Mouse (Mus musculus): ENCODE measurements at regions not wholly inside any gene's neighbourhood (a gene's known extent, or its start where the extent isn't known, plus 50 kb on each side); places are given as distances from the start of the nearest gene placed in this dataset.

DNA sequence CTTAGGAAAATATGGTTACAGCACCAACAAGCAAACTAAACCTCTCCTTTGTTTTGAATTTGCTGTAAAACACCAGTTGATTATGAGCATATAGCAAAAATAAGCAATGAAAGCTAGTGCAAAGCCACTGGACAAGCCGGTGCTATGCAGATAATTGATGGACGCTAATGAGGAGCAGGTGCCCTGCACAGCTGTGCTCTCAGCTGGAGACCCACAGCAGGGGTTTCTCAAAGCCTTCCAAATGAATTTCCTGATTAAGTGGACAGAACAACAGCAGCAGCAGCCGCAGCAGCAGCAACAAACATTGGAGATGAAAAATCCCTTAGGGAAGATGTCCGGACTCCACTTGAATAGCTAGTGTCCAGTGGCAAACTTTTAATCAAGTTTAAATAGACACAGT is 109.2 kb downstream of the Alg10b start:
- H3K4me1 ChIP-seq (ENCODE audit: control insufficient read depth, insufficient read depth, low read length) = no peaks in the 10 kb centered on the region

GRCm38 (mm10) chr15:90333766-90334165 is 109.7 kb downstream of the Alg10b start:
- no peaks in the 10 kb centered on the region for H3K4me1 ChIP-seq (ENCODE audit: control insufficient read depth, insufficient read depth, low read length)
- no peak overlapping the region for H3K4me3 ChIP-seq (ENCODE audit: insufficient read depth, low read length)
- no peak for TF ChIP-seq POLR2A (IDR thresholded peaks at IDR 0.05; ENCODE audit: extremely low read depth, insufficient read depth, low read length)
- TF ChIP-seq CTCF (IDR thresholded peaks at IDR 0.05; ENCODE audit: extremely low read depth, insufficient read depth, low read length) = no peak
- H3K27ac ChIP-seq (ENCODE audit: insufficient read depth, low read length) = no peak overlapping the region

More for the DNA sequence above, 109.2 kb downstream of the Alg10b start:
- no peak overlapping the region for H3K27ac ChIP-seq (ENCODE audit: insufficient read depth, low read length)
- no peak overlapping the region for H3K4me3 ChIP-seq (ENCODE audit: insufficient read depth, low read length)
- TF ChIP-seq POLR2A (IDR thresholded peaks at IDR 0.05; ENCODE audit: extremely low read depth, insufficient read depth, low read length) = no peak
- TF ChIP-seq CTCF (IDR thresholded peaks at IDR 0.05; ENCODE audit: extremely low read depth, insufficient read depth, low read length) = no peak

DNA sequence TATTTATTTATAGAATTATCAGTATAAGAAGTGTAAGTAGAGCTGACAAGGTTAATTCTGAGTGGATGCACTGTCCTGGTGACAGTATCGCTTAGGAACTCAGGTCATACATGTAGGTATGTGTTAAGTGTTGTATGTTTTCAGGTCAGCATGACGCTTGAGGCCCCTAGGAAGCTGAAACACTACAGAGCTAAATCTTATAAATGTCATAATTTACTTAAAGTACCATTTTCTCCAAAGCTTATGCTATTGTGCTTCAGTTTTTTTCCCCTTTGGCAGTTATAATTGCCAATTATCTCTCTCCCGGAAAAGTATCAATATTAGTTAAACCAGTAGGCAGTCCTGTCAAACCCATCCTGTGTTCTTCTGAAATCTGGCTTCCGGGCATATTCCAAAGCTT is 110.3 kb downstream of the Alg10b start:
- Histone ChIP-seq H3K4me1 (ENCODE audit: control insufficient read depth, insufficient read depth, low read length) (no peaks in the 10 kb centered on the region), H3K27ac (ENCODE audit: insufficient read depth, low read length) (no peak overlapping the region), H3K4me3 (ENCODE audit: insufficient read depth, low read length) (no peak overlapping the region)
- no peak for TF ChIP-seq POLR2A (IDR thresholded peaks at IDR 0.05; ENCODE audit: extremely low read depth, insufficient read depth, low read length)
- TF ChIP-seq CTCF (IDR thresholded peaks at IDR 0.05; ENCODE audit: extremely low read depth, insufficient read depth, low read length) = no peak

DNA sequence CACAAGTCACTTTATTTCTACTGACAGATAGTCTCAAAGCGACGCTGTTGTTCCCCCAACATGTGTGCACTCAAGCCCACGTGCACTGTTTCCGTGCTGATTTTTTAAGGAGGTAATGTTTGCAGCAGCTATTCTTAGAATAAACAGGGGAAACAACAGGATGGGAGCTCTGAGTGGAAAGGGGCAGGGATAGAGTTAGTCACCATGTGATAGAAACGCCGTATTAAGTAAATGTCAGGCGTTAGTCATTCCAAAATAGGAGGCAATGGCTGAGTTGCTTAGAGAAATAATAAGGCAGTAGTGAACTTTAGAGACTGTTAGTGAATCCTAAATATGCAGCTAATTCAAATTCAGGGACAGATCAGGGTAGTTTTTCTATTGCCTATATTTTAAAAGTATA is 111.4 kb downstream of the Alg10b start:
- H3K4me1 ChIP-seq (ENCODE audit: control insufficient read depth, insufficient read depth, low read length) = no peaks in the 10 kb centered on the region
- TF ChIP-seq CTCF (IDR thresholded peaks at IDR 0.05; ENCODE audit: extremely low read depth, insufficient read depth, low read length) (no peak), POLR2A (IDR thresholded peaks at IDR 0.05; ENCODE audit: extremely low read depth, insufficient read depth, low read length) (no peak)
- no peak overlapping the region for H3K4me3 ChIP-seq (ENCODE audit: insufficient read depth, low read length)
- H3K27ac ChIP-seq (ENCODE audit: insufficient read depth, low read length) = no peak overlapping the region

- no peak for TF ChIP-seq CTCF (IDR thresholded peaks at IDR 0.05; ENCODE audit: extremely low read depth, insufficient read depth, low read length)
- no peak for TF ChIP-seq POLR2A (IDR thresholded peaks at IDR 0.05; ENCODE audit: extremely low read depth, insufficient read depth, low read length)
- Histone ChIP-seq H3K4me1 (ENCODE audit: control insufficient read depth, insufficient read depth, low read length) (no peaks in the 10 kb centered on the region), H3K4me3 (ENCODE audit: insufficient read depth, low read length) (no peak overlapping the region), H3K27ac (ENCODE audit: insufficient read depth, low read length) (no peak overlapping the region)
Observed at GRCm38 (mm10) chr15:90340089-90340488, 116.0 kb downstream of the Alg10b start.

GRCm38 (mm10) chr15:90341261-90341660 is 117.2 kb downstream of the Alg10b start:
- Histone ChIP-seq H3K4me3 (ENCODE audit: insufficient read depth, low read length) (no peak overlapping the region), H3K27ac (ENCODE audit: insufficient read depth, low read length) (no peak overlapping the region), H3K4me1 (ENCODE audit: control insufficient read depth, insufficient read depth, low read length) (no peaks in the 10 kb centered on the region)
- TF ChIP-seq POLR2A (IDR thresholded peaks at IDR 0.05; ENCODE audit: extremely low read depth, insufficient read depth, low read length) = no peak
- TF ChIP-seq CTCF (IDR thresholded peaks at IDR 0.05; ENCODE audit: extremely low read depth, insufficient read depth, low read length) = no peak

GRCm38 (mm10) chr15:90343771-90344170 is 119.7 kb downstream of the Alg10b start:
- TF ChIP-seq CTCF (IDR thresholded peaks at IDR 0.05; ENCODE audit: extremely low read depth, insufficient read depth, low read length) (no peak), POLR2A (IDR thresholded peaks at IDR 0.05; ENCODE audit: extremely low read depth, insufficient read depth, low read length) (no peak)
- H3K4me1 ChIP-seq (ENCODE audit: control insufficient read depth, insufficient read depth, low read length) = no peaks in the 10 kb centered on the region
- H3K27ac ChIP-seq (ENCODE audit: insufficient read depth, low read length) = no peak overlapping the region
- no peak overlapping the region for H3K4me3 ChIP-seq (ENCODE audit: insufficient read depth, low read length)

DNA sequence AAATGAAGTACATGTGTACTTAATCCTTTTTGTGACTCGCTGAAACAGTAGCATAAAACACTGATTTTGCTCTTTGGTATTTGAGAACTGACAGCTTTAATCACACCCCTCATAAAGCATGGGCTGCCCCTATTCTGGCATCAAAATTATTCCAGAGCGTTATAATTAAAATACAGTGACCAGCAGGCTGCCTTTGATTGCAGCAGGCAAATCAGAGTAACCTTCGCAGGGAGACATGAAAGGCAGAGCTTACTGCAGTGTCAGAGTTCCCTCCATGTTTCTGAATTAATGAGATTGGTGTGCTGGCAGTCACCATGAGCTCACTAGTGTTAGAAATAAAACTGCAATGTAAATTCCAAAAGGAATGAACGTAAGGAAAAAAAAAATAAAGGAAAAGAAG is 120.8 kb downstream of the Alg10b start:
- H3K27ac ChIP-seq (ENCODE audit: insufficient read depth, low read length) = no peak overlapping the region
- TF ChIP-seq CTCF (IDR thresholded peaks at IDR 0.05; ENCODE audit: extremely low read depth, insufficient read depth, low read length) = no peak
- no peak for TF ChIP-seq POLR2A (IDR thresholded peaks at IDR 0.05; ENCODE audit: extremely low read depth, insufficient read depth, low read length)
- H3K4me1 ChIP-seq (ENCODE audit: control insufficient read depth, insufficient read depth, low read length) = no peaks in the 10 kb centered on the region
- no peak overlapping the region for H3K4me3 ChIP-seq (ENCODE audit: insufficient read depth, low read length)

- no peaks in the 10 kb centered on the region for H3K4me1 ChIP-seq (ENCODE audit: control insufficient read depth, insufficient read depth, low read length)
- H3K4me3 ChIP-seq (ENCODE audit: insufficient read depth, low read length) = no peak overlapping the region
- TF ChIP-seq CTCF (IDR thresholded peaks at IDR 0.05; ENCODE audit: extremely low read depth, insufficient read depth, low read length) (no peak), POLR2A (IDR thresholded peaks at IDR 0.05; ENCODE audit: extremely low read depth, insufficient read depth, low read length) (no peak)
- H3K27ac ChIP-seq (ENCODE audit: insufficient read depth, low read length) = no peak overlapping the region
Observed at GRCm38 (mm10) chr15:90346162-90346561, 122.1 kb downstream of the Alg10b start.

GRCm38 (mm10) chr15:90346757-90347156 is 122.6 kb downstream of the Alg10b start:
- TF ChIP-seq CTCF (IDR thresholded peaks at IDR 0.05; ENCODE audit: extremely low read depth, insufficient read depth, low read length) = no peak
- no peak for TF ChIP-seq POLR2A (IDR thresholded peaks at IDR 0.05; ENCODE audit: extremely low read depth, insufficient read depth, low read length)
- Histone ChIP-seq H3K4me3 (ENCODE audit: insufficient read depth, low read length) (no peak overlapping the region), H3K27ac (ENCODE audit: insufficient read depth, low read length) (no peak overlapping the region), H3K4me1 (ENCODE audit: control insufficient read depth, insufficient read depth, low read length) (no peaks in the 10 kb centered on the region)

- no peak overlapping the region for H3K4me3 ChIP-seq (ENCODE audit: insufficient read depth, low read length)
- TF ChIP-seq CTCF (IDR thresholded peaks at IDR 0.05; ENCODE audit: extremely low read depth, insufficient read depth, low read length) (no peak), POLR2A (IDR thresholded peaks at IDR 0.05; ENCODE audit: extremely low read depth, insufficient read depth, low read length) (no peak)
- H3K27ac ChIP-seq (ENCODE audit: insufficient read depth, low read length) = no peak overlapping the region
- no peaks in the 10 kb centered on the region for H3K4me1 ChIP-seq (ENCODE audit: control insufficient read depth, insufficient read depth, low read length)
Observed at GRCm38 (mm10) chr15:90351898-90352297, 127.8 kb downstream of the Alg10b start.
